Mouse (Mus musculus) embryonic facial prominence, embryonic 11.5 days (tissue): ENCODE measurements around the gene Scn2a. TPM values are rescaled to one million over a fixed set of nuclear protein-coding genes. Genes with fewer than 3 reads are reported as not detected.
A peak's percentile ranks its signal among the peaks of the same experiment; 100 is the strongest.

Experiments
- ATAC-seq: fragments of 200-750 bp; cut with Nextera tagmentation; replicated peaks from 2 replicates; pipeline ENCODE4 v1.8.0; 2017; ENCODE audit warnings: low read depth; ENCODE audit not compliant: insufficient number of reproducible peaks, low FRiP score, low TSS enrichment
- DNase-seq: peaks from one replicate; pipeline ENCODE4 v3.0.0-alpha.2; 2015; ENCODE audit warnings: low spot score
- H3K27ac ChIP-seq: fragments of 300-500 bp; sonication (generic); replicated peaks from 2 replicates; pipeline ENCODE4 v1.5.1; 2014; ENCODE audit warnings: mild to moderate bottlenecking, low read depth, low read length, control low read depth
- H3K27me3 ChIP-seq: fragments of 300-500 bp; sonication (generic); 2 replicates; pipeline ENCODE4 v1.6.1; 2014; ENCODE audit warnings: mild to moderate bottlenecking, low read length, moderate library complexity, mixed read lengths; ENCODE audit not compliant: control insufficient read depth, insufficient read depth
- H3K36me3 ChIP-seq: fragments of 300-500 bp; sonication (generic); replicated peaks from 2 replicates; pipeline ENCODE4 v1.6.1; 2014; ENCODE audit warnings: low read depth, mild to moderate bottlenecking, low read length, moderate library complexity, mixed read lengths; ENCODE audit not compliant: control insufficient read depth, insufficient read depth
- H3K4me1 ChIP-seq: fragments of 300-500 bp; sonication (generic); 2 replicates; pipeline ENCODE4 v1.6.1; 2014; ENCODE audit warnings: low read length, mixed read lengths; ENCODE audit not compliant: control insufficient read depth, insufficient read depth
- H3K4me2 ChIP-seq: fragments of 300-500 bp; sonication (generic); 2 replicates; pipeline ENCODE4 v1.6.1; 2014; ENCODE audit warnings: low read depth, mild to moderate bottlenecking, control low read depth, low read length, moderate library complexity
- H3K4me3 ChIP-seq: fragments of 300-500 bp; sonication (generic); 2 replicates; pipeline ENCODE4 v1.5.1; 2014; ENCODE audit warnings: low read depth, low read length, control low read depth
- H3K9ac ChIP-seq: fragments of 300-500 bp; sonication (generic); replicated peaks from 2 replicates; pipeline ENCODE4 v1.6.1; 2014; ENCODE audit warnings: mild to moderate bottlenecking, control low read depth, low read length
- H3K9me3 ChIP-seq: fragments of 300-500 bp; sonication (generic); replicated peaks from 2 replicates; pipeline ENCODE4 v1.6.1; 2016; ENCODE audit warnings: mild to moderate bottlenecking, low read length, inconsistent platforms, mixed read lengths; ENCODE audit not compliant: control insufficient read depth
- WGBS: fragments of 180-500 bp; shearing (Covaris S2); extraction: QIAGEN DNeasy Blood & Tissue Kit; methylation state at CpG from one replicate; pipeline ENCODE4 v1.1.7; 2014; 5-methylcytosine and 5-hydroxymethylcytosine counted together
- polyA plus RNA-seq: library from polyadenylated mRNA; unstranded; fragments of >200 nt; fragmentation: Nextera tagmentation; extraction: Ambion mirVana; gene quantifications from 2 replicates; pipeline ENCODE4 v1.2.1, GENCODE M21; 2014

The Scn2a gene
- polyA plus RNA-seq, 1 experiment from 2014 or later = 5.8 TPM

- 80% methylated on average over 4 of the region's 4 CpGs for WGBS
- Histone ChIP-seq H3K27me3 (no peaks in the 10 kb centered on the region), H3K4me3 (no peak overlapping the region), H3K9me3 (no peaks in the 10 kb centered on the region), H3K9ac (no peak overlapping the region), H3K4me2 (no peak overlapping the region), H3K36me3 (no peaks in the 10 kb centered on the region), H3K4me1 (no peaks in the 10 kb centered on the region), H3K27ac (no peak overlapping the region)
- DNase-seq = no peak
- ATAC-seq = no peak
Observed at GRCm38 (mm10) chr2:65657031-65657430, 36.5 kb downstream of the Scn2a start.

- Histone ChIP-seq H3K36me3 (no peaks in the 10 kb centered on the region), H3K27ac (no peak overlapping the region), H3K27me3 (no peaks in the 10 kb centered on the region), H3K4me2 (no peak overlapping the region), H3K4me1 (no peaks in the 10 kb centered on the region), H3K4me3 (no peak overlapping the region), H3K9ac (no peak overlapping the region), H3K9me3 (no peaks in the 10 kb centered on the region)
- 81% methylated on average over 8 of the region's 8 CpGs for WGBS
- DNase-seq (no peak), ATAC-seq (no peak)
Observed at GRCm38 (mm10) chr2:65658430-65658829, 37.9 kb downstream of the Scn2a start.

- no peaks in the 10 kb centered on the region for H3K27me3 ChIP-seq
- H3K36me3 ChIP-seq = no peaks in the 10 kb centered on the region
- no peak overlapping the region for H3K4me2 ChIP-seq
- H3K9me3 ChIP-seq = no peaks in the 10 kb centered on the region
- H3K27ac ChIP-seq = no peak overlapping the region
- ATAC-seq = no peak
- H3K9ac ChIP-seq = no peak overlapping the region
- no peak overlapping the region for H3K4me3 ChIP-seq
- DNase-seq = no peak
- no peaks in the 10 kb centered on the region for H3K4me1 ChIP-seq
Observed at GRCm38 (mm10) chr2:65663892-65664291, 43.3 kb downstream of the Scn2a start.

DNA sequence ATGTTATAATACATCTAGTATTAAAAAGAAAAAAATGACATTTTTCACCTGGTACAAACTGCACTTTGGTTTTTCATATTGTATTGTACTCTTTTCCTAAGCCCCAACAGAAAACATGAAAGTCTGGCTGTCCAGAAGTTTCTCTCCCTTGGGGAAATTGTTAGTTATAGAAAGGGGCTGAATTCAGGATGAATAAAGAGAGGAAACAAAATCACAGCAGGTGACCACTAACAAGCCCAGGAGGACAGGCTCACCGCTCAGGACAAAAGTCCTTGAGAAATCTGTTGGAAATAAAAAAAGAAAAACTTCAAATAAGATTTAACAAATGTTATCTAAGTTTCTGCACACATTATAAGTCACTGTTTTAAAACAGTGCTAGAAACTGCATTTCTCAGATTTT lies 43.9 kb downstream of the Scn2a start:
- Histone ChIP-seq H3K36me3 (no peaks in the 10 kb centered on the region), H3K9me3 (no peaks in the 10 kb centered on the region), H3K4me3 (no peak overlapping the region), H3K9ac (no peak overlapping the region), H3K27me3 (no peaks in the 10 kb centered on the region), H3K4me2 (no peak overlapping the region), H3K27ac (no peak overlapping the region), H3K4me1 (no peaks in the 10 kb centered on the region)
- WGBS = 28% methylated on average over 1 of the region's 1 CpGs
- DNase-seq = no peak
- no peak for ATAC-seq

DNA sequence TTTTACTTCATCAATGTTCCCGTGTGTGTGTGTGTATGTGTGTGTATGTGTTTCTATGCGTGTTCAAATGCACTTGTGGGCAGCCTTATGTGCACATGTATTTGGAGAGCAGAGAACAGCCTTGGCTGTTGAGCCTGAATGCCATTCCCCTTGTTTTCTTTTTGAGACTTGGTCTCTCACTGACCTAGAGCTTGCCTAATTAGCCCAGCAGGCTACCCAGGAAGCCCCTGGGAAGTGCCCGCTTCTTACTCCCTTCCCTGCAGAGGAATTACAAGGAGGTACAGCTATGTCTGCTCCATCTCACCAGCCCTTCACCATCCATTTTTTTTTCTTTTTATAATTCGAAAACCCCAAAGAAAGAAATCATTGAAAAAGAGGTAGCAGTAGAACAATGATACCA lies 44.6 kb downstream of the Scn2a start:
- H3K4me1 ChIP-seq = no peaks in the 10 kb centered on the region
- H3K4me2 ChIP-seq = no peak overlapping the region
- WGBS = 22% methylated on average over 4 of the region's 4 CpGs
- no peak overlapping the region for H3K27ac ChIP-seq
- no peaks in the 10 kb centered on the region for H3K9me3 ChIP-seq
- H3K36me3 ChIP-seq = no peaks in the 10 kb centered on the region
- no peak overlapping the region for H3K4me3 ChIP-seq
- DNase-seq = peak; percentile 7
- no peaks in the 10 kb centered on the region for H3K27me3 ChIP-seq
- no peak for ATAC-seq
- no peak overlapping the region for H3K9ac ChIP-seq

DNA sequence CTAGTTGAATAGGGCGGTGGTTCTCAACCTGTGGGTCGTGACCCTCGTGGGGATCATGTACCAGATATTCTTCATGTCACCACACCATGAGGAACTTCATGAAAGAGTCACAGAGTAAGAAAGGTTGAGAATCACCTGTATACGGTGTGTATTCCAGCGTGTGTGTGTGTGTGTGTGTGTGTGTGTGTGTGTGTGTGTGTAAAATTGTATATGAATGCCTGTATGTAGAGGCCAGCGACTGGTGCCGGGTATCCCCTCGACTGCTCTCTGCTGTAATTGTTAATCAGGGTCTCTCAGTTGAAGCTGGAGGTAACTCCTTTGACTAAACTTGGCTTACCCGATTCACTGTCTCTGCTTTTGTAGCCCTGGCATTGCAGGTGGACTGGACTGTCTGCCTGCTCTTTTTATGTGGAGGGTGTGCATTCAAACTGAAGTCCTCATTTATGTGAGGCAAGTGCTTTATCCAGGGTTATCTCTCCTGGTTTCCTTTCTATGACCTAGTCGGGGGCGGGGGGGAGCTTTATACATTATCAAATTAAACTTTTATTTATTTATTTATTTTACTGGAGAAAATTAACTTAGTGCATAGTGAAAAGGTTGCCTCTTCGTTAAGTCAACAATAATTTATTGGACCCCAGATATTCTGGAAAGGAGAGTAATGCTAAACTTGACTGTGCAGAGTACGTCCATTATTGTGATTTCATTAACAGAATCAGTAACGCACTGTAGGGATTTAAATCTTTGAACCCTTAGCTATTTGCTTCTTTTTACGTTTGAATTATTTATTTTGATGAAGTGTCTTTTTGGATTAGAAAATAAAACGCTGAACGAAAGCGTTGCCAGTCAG lies 47.2 kb downstream of the Scn2a start:
- H3K4me1 ChIP-seq = no peaks in the 10 kb centered on the region
- DNase-seq = no peak
- H3K9me3 ChIP-seq = no peaks in the 10 kb centered on the region
- peak; percentile 63 for ATAC-seq
- peak overlapping the region; percentile 34; the same call in 1 of the 2 replicates for H3K4me2 ChIP-seq
- 53% methylated on average over 18 of the region's 18 CpGs for WGBS
- no peak overlapping the region for H3K27ac ChIP-seq
- no peaks in the 10 kb centered on the region for H3K27me3 ChIP-seq
- H3K9ac ChIP-seq = no peak overlapping the region
- peak overlapping the region; percentile 26; the same call in 1 of the 2 replicates for H3K4me3 ChIP-seq
- H3K36me3 ChIP-seq = no peaks in the 10 kb centered on the region

DNA sequence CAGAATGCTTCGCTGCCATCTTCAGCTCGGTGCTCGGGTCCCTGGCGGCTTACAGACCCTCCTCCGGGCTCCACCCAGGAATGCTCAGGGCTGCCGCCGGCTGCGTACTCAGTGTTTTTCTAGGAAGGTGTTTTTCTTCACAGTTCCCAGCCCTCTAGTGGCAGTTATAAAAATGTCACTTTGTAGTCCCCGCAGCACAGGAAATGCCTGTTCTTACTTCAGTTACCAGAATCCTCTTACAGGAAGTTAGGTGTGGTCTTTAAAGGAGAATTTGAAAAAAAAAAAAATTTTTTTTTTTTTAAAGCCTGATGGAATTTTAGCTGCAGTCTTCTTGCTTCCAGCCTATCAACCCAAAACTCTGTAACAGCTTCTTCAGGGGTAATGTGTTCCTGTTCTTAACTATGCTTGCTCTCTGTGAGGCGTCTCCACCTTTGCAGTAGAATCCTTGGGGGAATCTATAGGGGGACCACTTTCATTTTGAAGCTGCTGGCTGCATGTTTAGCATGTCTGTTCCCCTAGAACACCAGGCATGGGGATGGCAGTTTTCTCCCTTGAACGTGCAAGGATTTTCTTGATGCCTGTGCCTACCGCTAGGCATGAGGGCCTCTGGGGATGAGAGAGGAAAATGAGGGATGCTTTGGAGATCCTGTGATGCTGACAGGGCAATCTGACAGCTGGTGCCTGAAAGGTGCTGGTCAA lies 48.0 kb downstream of the Scn2a start:
- DNase-seq (peak; percentile 94), ATAC-seq (peak; percentile 96)
- no peak overlapping the region for H3K27ac ChIP-seq
- 16% methylated on average over 12 of the region's 12 CpGs for WGBS
- H3K4me1 ChIP-seq = no peaks in the 10 kb centered on the region
- H3K36me3 ChIP-seq = no peaks in the 10 kb centered on the region
- H3K4me3 ChIP-seq = peak overlapping the region; percentile 26
- H3K9ac ChIP-seq = peak overlapping the region; percentile 54; the same call in 1 of the 2 replicates
- H3K9me3 ChIP-seq = no peaks in the 10 kb centered on the region
- H3K4me2 ChIP-seq = peak overlapping the region; percentile 46
- H3K27me3 ChIP-seq = no peaks in the 10 kb centered on the region

- no peak overlapping the region for H3K9ac ChIP-seq
- no peak for ATAC-seq
- H3K9me3 ChIP-seq = no peaks in the 10 kb centered on the region
- no peak for DNase-seq
- no peaks in the 10 kb centered on the region for H3K36me3 ChIP-seq
- no peaks in the 10 kb centered on the region for H3K27me3 ChIP-seq
- H3K4me1 ChIP-seq = no peaks in the 10 kb centered on the region
- no peak overlapping the region for H3K4me3 ChIP-seq
- WGBS = 82% methylated on average over 8 of the region's 8 CpGs
- H3K4me2 ChIP-seq = no peak overlapping the region
- H3K27ac ChIP-seq = no peak overlapping the region
Observed at GRCm38 (mm10) chr2:65669561-65669960, 49.0 kb downstream of the Scn2a start.
